Mouse (Mus musculus) cerebellum, adult 2 months (tissue): ENCODE measurements around the gene Rtp4.

ENCODE experiments used
- CTCF ChIP-seq: fragments of 200-500 bp; IDR thresholded peaks from 2 replicates; pipeline ENCODE4 v1.5.1; 2011; ENCODE audit warnings: low read depth, mild to moderate bottlenecking, control low read depth, low read length, moderate library complexity, borderline replicate concordance; ENCODE audit not compliant: insufficient read depth
- POLR2A ChIP-seq: fragments of 200-500 bp; IDR thresholded peaks from 2 replicates; pipeline ENCODE4 v1.6.1; 2011; ENCODE audit warnings: low read length, control low read depth, borderline replicate concordance; ENCODE audit not compliant: insufficient read depth

GRCm38 (mm10) chr16:23482218-23482617, 37.9 kb upstream of the Rtp4 start:
- TF ChIP-seq CTCF, result no peak
- no peak for TF ChIP-seq POLR2A
